Mouse (Mus musculus): ENCODE results near the gene Cyp4f13.

The Cyp4f13 gene

DNA sequence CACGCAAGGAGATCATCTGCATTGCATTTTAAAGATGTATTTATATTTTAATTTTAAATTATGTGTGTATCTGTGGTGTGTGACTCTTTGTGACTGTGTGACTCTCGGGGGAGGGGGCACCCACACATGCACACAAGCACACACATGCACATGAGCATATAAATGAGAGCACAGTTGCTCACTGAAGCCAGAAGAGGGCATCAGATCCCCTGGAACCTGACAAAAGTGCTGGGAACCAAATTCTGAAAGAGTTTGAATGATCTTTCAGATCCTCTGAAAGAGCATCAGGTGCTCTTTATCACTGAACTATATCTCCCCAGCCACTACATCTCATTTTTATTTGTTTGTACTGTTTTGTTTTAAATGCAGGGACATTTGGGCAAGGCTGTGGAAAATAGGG is 42.8 kb downstream of the Cyp4f13 start:
- DNase-seq, result no peak

- no peak for DNase-seq
Measured at GRCm38 (mm10) chr17:32901751-32902525, 45.3 kb downstream of the Cyp4f13 start.

- DNase-seq, result no peak
Measured at GRCm38 (mm10) chr17:32895421-32895820, 51.8 kb downstream of the Cyp4f13 start.

GRCm38 (mm10) chr17:32893901-32894300 is 53.3 kb downstream of the Cyp4f13 start:
- DNase-seq, result no peak

DNA sequence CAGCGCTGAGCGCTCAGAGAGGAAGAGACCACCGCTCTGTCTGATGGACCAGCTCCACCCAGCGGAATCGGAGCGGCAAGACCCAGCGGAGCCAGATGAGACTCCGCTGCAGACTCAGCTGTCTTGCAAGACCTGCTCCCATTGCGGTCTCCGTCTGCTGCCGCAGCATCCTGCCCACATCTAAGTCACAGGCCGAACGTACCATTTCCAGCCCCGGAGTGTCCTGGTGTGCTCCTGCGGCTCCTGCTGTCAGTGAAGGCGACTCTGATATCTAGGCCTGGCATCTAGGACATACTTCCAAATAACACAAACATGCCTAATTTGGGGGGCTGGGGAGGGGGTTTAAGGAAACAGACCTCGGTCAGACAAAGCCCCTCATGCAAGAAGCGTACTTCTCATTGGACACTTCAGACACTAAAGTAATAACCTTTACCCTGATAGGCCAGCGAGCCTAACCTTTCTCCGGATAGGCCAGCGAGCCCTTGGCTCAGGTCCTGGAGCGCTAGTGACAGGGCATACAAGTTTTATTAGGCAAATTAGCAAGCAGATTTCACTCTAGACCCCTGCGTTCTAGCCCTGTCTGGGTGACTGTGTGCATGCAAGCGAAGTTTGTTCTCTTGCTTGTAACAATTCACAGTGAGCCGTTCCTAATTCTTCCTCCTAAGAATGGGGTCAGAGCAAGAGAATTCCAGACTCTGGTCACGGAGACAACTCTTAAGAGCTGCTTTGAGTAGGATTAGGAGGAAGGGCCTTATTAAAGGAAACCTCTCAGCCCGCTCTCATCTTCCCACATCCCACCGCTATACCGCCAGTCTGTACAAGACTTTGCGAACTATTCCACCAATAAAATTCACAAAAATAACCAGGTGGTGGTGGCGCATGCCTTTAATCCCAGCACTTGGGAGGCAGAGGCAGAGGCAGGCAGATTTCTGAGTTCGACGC is 55.7 kb downstream of the Cyp4f13 start, which contains the start of gene Zfp870:
Gene Zfp870, minus strand, starts transcription at position 404 of the 942 bp plus-strand sequence.
- peak; percentile 79 to 87 for DNase-seq

- no peak for DNase-seq
Measured at GRCm38 (mm10) chr17:32890852-32891238, 56.4 kb downstream of the Cyp4f13 start.

DNA sequence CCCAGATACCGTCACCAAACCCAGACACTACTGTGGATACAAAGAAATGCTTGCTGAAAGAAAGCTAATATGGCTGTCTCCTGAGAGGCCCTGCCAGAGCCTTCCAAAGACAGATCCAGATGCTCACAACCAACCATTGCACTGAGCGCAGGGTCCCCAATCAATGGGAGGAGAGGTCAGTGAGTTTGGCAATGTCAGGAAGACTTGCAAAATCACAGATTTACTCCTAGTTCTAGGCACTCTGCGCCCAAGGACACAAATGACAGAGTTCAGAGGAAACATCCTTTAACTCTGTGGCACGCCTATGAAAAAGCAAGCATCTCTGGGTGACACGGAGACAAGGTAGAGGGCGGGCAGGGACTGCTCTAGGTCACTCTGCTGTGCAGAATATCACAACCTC is 57.6 kb downstream of the Cyp4f13 start:
- DNase-seq, result no peak

- no peak for DNase-seq
Measured at GRCm38 (mm10) chr17:32880320-32881218, 66.6 kb downstream of the Cyp4f13 start.

DNA sequence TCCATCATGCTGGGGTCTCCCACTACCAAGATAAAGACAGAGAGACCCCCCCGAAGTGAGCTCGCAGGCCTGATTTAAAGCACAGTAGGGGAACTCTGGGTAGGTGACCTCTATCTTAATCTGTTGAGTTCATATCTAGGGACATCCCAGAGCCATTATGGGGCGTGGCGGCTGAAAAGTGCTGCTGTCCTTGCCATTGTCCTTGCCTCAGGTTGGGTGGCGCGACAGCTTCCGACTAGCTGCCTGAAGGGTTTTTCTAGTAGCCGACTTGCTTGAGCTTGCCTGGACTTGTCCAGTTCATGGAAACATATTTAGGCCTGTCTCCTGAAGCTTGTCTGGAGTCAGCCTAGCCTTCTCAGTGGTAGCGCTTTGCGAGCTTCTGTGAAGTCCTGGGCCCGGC is 68.4 kb downstream of the Cyp4f13 start:
- no peak for DNase-seq

- DNase-seq, result no peak
Measured at GRCm38 (mm10) chr17:32877471-32878171, 69.6 kb downstream of the Cyp4f13 start.
